Mouse (Mus musculus) MEL-GATA-1-ER (cell line): ENCODE measurements around the gene Scgb1a1.
"Not testable (repeated sequence)": the region's sequence is repeated elsewhere in the genome, so short reads cannot be mapped to it uniquely, and the experiment has no call there.

Experiments used
- DNase-seq: peaks from one replicate; pipeline ENCODE4 v3.0.0-alpha.2; 2012; ENCODE audit warnings: low read depth; ENCODE audit errors: extremely low read depth

The Scgb1a1 gene

DNA sequence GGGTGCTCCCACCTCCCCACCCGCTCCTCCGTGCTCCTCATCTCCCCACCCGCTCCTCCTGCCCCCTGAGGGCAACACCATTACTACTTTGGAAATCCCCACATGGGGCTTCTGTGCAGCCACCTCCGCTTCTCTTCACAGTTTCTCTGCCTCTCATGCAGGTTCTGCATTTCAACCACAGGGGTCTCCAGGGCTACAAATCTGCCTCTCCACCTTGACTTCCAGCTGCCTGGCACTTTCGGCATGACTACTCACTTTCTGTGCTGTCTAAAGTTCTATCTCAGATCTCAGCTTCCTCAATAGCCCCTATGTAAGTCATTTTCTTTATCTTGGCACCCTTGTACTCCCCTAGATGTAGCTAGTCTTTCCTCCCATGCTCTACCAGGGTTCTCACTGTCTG lies 20.5 kb downstream of the Scgb1a1 start:
- DNase-seq = no peak

DNA sequence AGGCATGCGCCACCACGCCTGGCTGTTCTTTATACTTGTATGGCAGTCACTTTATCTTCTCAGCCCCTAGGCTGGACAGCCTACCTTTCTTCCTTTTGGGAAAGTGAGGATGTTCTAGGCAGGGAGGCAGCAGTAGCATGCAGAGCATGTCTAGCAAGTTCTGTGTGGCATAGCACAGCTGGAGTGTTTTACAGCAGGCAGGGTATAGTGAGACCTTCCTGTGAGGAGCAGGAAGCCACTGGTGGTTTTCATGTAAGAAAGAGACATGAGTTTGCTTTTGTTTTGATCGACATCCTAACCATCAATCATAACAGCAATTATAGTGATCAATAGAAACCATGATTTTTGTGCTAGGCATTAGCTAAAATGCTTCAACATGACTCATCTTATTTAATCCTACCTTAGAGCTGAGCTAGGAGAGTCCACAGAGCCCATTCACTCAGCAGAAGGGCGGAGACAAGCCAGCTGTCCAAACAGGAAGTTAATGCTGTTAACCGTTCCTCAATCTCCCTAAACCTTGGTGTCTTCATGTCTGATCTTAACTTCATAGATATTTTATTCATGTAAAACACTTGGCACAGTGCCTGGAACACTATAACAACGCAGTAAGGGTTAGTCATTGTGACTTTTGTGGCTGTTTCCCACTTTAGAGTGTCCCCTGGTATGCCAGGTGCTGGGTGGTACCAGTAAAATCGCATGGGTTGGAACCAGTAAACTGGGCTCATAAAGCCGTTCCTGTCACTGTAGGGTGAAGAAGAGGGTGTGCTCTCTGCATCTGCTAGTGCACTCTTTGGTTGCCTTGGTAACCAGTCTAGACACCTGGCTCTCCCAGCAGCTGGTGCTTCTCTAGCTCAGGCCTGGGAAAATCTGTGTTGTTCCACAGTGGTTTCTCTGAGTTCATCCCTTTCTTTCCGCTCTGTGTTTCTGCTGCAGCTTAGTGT lies 21.9 kb downstream of the Scgb1a1 start:
- DNase-seq = peak; percentile 89

DNA sequence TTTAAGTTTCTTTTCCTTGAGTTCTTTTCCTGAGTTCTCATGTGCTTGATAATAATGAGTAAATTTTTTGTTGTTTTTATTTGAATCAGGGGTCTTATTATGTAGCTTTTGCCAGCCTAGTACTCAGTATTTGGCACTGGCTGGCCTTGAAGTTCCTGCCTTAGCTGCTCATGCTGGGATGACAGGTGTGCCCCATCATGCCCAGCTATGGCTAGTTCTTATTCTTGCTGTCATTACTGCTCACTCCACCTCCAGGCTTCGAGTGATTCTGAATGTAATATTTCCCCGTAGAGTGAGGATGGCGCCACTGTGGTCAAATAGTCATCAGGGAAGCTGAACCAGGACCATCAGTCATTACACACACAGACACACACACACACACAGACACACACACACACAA lies 23.9 kb downstream of the Scgb1a1 start:
- DNase-seq = no peak

GRCm38 (mm10) chr19:9062822-9063221 lies 24.9 kb downstream of the Scgb1a1 start:
- DNase-seq = peak; percentile 95

DNA sequence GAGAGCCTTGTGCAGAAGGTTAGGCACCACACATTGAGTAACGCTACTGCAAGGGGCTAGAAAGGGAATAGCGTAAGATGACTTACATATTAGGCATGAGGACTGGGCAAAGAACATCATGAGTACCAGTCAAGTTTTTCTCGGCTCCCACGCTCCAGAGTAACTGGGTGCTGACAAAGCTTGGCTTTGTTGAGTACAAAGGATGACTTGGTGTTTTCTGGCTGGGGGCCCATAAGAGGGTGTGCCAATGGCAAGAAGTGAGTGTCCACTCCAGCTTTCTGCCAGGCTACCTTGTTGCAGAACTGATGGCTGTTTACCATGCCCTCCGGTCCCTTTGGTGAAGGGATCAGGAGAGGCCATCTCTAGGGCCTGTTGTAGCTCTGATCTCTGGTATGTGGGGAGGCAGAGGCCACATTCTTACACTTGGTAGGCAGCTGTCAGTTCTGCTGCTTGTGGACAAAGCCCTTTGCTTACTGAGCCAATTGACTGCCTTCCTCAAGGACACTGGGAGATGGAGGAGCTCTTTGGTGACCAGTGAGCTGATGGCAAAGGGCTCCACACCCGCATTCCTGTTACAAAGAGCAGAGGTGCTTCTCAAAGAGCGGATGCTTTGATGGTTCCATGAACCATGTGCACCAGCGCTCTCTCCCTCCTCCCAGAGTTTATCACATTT lies 26.4 kb downstream of the Scgb1a1 start:
- no peak for DNase-seq

DNA sequence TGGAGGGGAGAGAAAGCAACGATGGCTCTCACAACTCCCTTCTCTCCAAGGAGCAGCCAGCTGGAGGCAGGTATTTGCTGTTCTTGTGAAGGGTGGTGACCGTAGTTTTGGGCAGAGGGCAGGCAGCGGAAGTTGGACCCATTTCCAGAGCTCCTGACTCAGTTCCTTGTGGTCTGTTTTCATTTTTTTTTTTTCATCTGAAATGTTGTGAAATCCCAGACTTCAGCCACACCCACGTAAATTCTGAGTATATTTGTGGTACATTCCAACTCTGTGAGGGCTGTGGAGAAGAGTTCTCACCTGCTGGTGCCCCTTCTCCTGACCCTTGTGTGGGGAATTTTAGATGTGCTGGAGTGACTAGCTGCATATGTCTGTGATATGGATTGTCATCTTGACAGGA lies 27.7 kb downstream of the Scgb1a1 start:
- DNase-seq = no peak

GRCm38 (mm10) chr19:9059391-9059790 lies 28.4 kb downstream of the Scgb1a1 start:
- DNase-seq = no peak

GRCm38 (mm10) chr19:9058944-9059343 lies 28.8 kb downstream of the Scgb1a1 start:
- DNase-seq = no peak

DNA sequence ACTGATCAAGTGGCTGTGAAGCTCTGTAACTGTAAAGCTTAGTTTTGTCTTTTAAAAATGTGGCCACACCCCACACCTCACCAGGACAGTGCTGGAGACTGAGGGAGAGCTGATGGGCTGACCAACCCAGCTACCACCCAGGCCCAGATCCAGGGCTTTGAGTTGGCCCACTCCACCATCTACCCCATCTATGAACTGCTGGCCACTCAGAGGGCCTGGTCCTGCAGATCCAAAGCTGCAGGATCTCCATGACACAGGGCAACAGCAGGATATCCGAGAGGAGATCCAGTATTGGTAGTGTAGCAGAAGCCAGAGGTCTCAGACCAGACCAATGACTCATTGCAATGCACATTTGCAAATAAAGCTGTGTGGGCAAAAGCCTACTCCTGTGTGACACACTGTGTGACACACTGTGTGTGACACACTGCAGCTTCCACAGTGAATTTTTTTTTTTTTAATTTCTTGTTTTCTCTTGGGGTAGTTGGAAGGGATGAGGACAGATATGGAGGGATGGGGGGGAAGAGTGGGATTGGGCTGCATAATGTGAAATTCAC lies 29.4 kb downstream of the Scgb1a1 start:
- DNase-seq = no peak

- DNase-seq = no peak
Measured at GRCm38 (mm10) chr19:9057679-9058078, 30.1 kb downstream of the Scgb1a1 start.

DNA sequence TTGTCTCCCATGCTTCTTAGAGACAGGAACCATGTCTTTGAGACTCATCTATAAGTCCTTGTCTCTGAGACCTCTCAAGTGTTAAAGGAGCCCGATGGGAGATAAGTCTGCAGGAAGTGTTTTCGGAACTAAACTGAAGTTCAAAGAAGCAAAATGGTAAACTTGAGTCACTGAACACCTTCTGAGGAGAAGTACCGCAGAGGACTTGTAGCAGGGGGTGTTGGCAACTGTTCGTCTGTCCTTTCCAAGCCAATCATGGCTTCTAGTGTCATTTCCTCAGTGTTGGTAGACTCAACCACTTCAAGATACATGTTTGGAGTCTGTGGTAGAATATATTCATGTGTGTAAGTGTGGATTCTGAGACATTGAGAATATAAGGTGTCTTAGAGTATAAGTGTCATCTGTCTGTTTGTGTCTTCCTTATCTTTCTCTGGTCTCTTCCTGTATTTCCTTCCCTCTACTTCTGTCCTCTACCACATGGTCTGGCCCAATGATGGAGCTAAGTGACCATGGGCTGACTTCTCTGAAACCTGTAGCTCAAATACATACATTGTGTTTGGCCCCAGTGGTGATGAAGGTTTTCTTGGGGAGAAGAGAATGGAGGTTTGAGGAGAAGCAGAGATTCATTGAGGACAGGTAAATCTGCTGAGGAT lies 31.9 kb downstream of the Scgb1a1 start:
- no peak for DNase-seq

GRCm38 (mm10) chr19:9055153-9055552 lies 32.6 kb downstream of the Scgb1a1 start:
- DNase-seq = no peak

GRCm38 (mm10) chr19:9052803-9053431 lies 34.8 kb downstream of the Scgb1a1 start:
- no peak for DNase-seq

- not testable (repeated sequence) for DNase-seq
Measured at GRCm38 (mm10) chr19:9051985-9052384, 35.8 kb downstream of the Scgb1a1 start.

- peak; percentile 94 for DNase-seq
Measured at GRCm38 (mm10) chr19:9050294-9051229, 37.2 kb downstream of the Scgb1a1 start.

GRCm38 (mm10) chr19:9048981-9049687 lies 38.6 kb downstream of the Scgb1a1 start:
- DNase-seq = no peak

GRCm38 (mm10) chr19:9047946-9048387 lies 39.8 kb downstream of the Scgb1a1 start:
- no peak for DNase-seq

GRCm38 (mm10) chr19:9047207-9047945 lies 40.4 kb downstream of the Scgb1a1 start:
- no peak for DNase-seq

GRCm38 (mm10) chr19:9044291-9044690 lies 43.5 kb downstream of the Scgb1a1 start:
- peak; percentile 72 for DNase-seq
